Mouse (Mus musculus) lung, postnatal 0 days (tissue): ENCODE results near the gene Gm14214. TPM values are rescaled to one million over a fixed set of nuclear protein-coding genes. Genes with fewer than 3 reads are reported as not detected.

ENCODE experiments used
- ATAC-seq: fragments of 200-750 bp; cut with Nextera tagmentation; 2 replicates; pipeline ENCODE4 v1.8.0; 2017; ENCODE audit warnings: moderate library complexity
- DNase-seq: peaks from one replicate; pipeline ENCODE4 v3.0.0-alpha.2; 2016; ENCODE audit warnings: low spot score
- H3K27ac ChIP-seq: fragments of 300-500 bp; sonication (generic); 2 replicates; pipeline ENCODE4 v1.5.1; 2014; ENCODE audit warnings: antibody characterized with exemption, mild to moderate bottlenecking, low read length, mixed read lengths
- H3K27me3 ChIP-seq: fragments of 300-500 bp; sonication (generic); replicated peaks from 2 replicates; pipeline ENCODE4 v1.6.1; 2014; ENCODE audit warnings: low read length, mixed read lengths; ENCODE audit not compliant: insufficient read depth
- H3K36me3 ChIP-seq: fragments of 300-500 bp; sonication (generic); 2 replicates; pipeline ENCODE4 v1.6.1; 2014; ENCODE audit warnings: low read length, mixed read lengths; ENCODE audit not compliant: insufficient read depth
- H3K4me1 ChIP-seq: fragments of 300-500 bp; sonication (generic); 2 replicates; pipeline ENCODE4 v1.6.1; 2014; ENCODE audit warnings: antibody characterized with exemption, low read depth, low read length, mixed read lengths; ENCODE audit not compliant: insufficient read depth
- H3K4me2 ChIP-seq: fragments of 300-500 bp; sonication (generic); replicated peaks from 2 replicates; pipeline ENCODE4 v1.6.1; 2014; ENCODE audit warnings: low read depth, mild to moderate bottlenecking, low read length, moderate library complexity, mixed read lengths
- H3K4me3 ChIP-seq: fragments of 300-500 bp; sonication (generic); 2 replicates; pipeline ENCODE4 v1.5.1; 2014; ENCODE audit warnings: low read depth, low read length
- H3K9ac ChIP-seq: fragments of 300-500 bp; sonication (generic); replicated peaks from 2 replicates; pipeline ENCODE4 v1.6.1; 2014; ENCODE audit warnings: low read depth, mild to moderate bottlenecking
- H3K9me3 ChIP-seq: fragments of 300-500 bp; sonication (generic); 2 replicates; pipeline ENCODE4 v1.6.1; 2016; ENCODE audit warnings: low read length, mixed read lengths
- CTCF ChIP-seq: IDR thresholded peaks from 2 replicates; pipeline ENCODE4 v1.5.1; 2016; ENCODE audit warnings: antibody characterized with exemption, mild to moderate bottlenecking
- EP300 ChIP-seq: IDR thresholded peaks from 2 replicates; pipeline ENCODE4 v1.6.1; 2016; ENCODE audit warnings: antibody characterized with exemption, mild to moderate bottlenecking, control low read depth
- WGBS: fragments of 180-500 bp; shearing (Covaris S2); extraction: QIAGEN DNeasy Blood & Tissue Kit; methylation state at CpG from one replicate; pipeline ENCODE4 v1.1.7; 2014; 5-methylcytosine and 5-hydroxymethylcytosine counted together
- polyA plus RNA-seq: library from polyadenylated mRNA; unstranded; fragments of >200 nt; fragmentation: Nextera tagmentation; extraction: Ambion mirVana; gene quantifications from 2 replicates; pipeline ENCODE4 v1.2.1, GENCODE M21; 2015

Gm14214 gene
- polyA plus RNA-seq = not detected in 2 replicates

DNA sequence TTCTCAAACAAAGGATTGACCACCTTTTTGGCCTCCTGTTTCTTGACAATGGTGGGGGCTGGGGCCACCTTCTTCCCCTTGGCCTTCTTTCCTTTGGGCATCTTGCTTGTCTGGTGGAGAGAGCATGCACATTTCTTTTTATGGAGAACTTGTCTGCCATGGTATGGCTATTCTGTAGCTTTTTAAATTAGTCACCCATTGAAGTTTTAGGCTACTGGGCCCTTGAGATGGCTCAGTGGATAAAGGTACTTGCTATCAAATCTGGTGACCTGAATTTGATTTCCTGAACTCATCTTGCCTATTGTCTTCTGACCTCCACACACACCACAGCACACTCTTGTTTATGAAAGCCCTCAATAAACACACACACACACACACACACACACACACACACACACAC lies at the start of gene Gm14214:
Gene Gm14214 (minus strand): TSS at position 101 of the 400 bp plus-strand sequence.
- DNase-seq (no peak), ATAC-seq (no peak)
- H3K36me3 ChIP-seq = no peaks in the 10 kb centered on the region
- no peak within 1 kb of the TSS for H3K27ac ChIP-seq
- H3K9me3 ChIP-seq = no peaks in the 10 kb centered on the region
- TF ChIP-seq CTCF = no peak
- TF ChIP-seq EP300 = no peak
- H3K4me1 ChIP-seq = no peaks in the 10 kb centered on the region
- H3K9ac ChIP-seq = no peak within 1 kb of the TSS
- no peak within 1 kb of the TSS for H3K4me3 ChIP-seq
- H3K27me3 ChIP-seq = no peaks in the 10 kb centered on the region
- no peak within 1 kb of the TSS for H3K4me2 ChIP-seq

DNA sequence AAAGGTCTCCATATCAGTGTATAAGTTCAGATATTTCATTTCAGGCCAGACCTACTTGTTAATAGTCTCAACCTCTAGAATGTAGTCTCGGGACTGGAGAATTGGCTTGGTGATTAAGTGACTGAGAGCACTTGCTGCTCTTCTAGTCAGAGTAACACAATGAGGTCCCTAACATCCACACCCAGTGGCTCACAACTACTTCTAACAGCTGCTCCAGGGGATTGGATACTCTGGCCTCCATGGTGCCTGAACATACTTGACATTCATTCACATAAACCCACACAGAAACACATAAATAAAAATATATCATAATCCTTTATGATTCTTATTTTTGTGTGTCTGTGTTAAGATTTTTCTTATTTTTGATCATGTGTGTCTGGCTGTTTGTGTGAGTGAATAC lies 48.8 kb upstream of the Gm14214 start:
- 27% methylated on average over 1 of the region's 1 CpGs for WGBS
- Histone ChIP-seq H3K27ac (no peak overlapping the region), H3K4me1 (peaks cover 10% of the 10 kb centered on the region), H3K36me3 (no peaks in the 10 kb centered on the region), H3K9me3 (no peaks in the 10 kb centered on the region), H3K9ac (no peak overlapping the region), H3K4me3 (no peak overlapping the region), H3K4me2 (no peak overlapping the region), H3K27me3 (no peaks in the 10 kb centered on the region)
- DNase-seq (no peak), ATAC-seq (no peak)
- no peak for TF ChIP-seq CTCF
- no peak for TF ChIP-seq EP300

DNA sequence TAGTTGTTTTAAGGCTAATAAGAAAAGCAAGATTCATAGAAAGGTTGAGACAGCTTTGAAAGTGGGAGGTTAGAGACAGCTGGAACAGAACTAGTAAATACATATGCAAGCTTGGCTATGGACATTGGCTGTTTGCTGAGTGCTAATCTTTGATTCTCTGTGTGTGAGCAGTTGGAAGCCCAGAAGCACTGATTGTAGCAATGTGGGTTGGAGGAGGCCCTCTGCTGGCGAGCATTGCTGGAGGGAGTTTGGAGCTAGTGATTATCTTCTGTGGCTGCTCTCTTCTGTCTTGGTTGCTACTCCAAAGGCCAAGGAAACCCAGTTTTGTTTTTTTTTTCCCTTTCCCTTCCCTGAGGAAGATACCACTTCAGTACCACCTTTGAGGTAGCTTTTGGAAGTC lies 48.0 kb upstream of the Gm14214 start:
- DNase-seq (peak; percentile 52), ATAC-seq (no peak)
- H3K27me3 ChIP-seq = no peaks in the 10 kb centered on the region
- no peaks in the 10 kb centered on the region for H3K36me3 ChIP-seq
- peaks cover 10% of the 10 kb centered on the region for H3K4me1 ChIP-seq
- H3K9ac ChIP-seq = no peak overlapping the region
- H3K4me2 ChIP-seq = no peak overlapping the region
- 36% methylated on average over 1 of the region's 1 CpGs for WGBS
- no peak overlapping the region for H3K4me3 ChIP-seq
- TF ChIP-seq CTCF (peak; percentile 69), EP300 (no peak)
- H3K27ac ChIP-seq = no peak overlapping the region
- no peaks in the 10 kb centered on the region for H3K9me3 ChIP-seq

DNA sequence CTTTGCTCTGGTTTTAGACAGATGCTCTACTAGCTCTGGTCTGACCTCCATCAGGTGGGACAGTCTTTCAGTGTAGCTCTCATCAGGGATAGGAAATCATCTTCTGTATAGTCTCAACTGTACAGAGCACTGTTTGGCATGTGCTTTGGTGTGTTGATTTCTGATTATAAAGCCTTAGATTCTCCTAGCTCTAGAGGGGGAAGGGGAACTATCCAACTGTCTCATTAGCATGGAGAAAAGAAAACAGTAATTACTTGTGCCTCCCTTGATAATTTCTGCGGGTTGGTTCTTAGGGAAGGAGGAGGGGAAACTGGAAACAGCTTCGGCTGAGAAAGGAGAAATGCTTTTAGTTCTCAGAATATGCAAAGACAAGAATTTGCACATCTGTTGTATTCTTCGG lies 47.3 kb upstream of the Gm14214 start:
- no peak overlapping the region for H3K27ac ChIP-seq
- no peak for TF ChIP-seq EP300
- no peak for TF ChIP-seq CTCF
- peaks cover 10% of the 10 kb centered on the region for H3K4me1 ChIP-seq
- H3K4me3 ChIP-seq = no peak overlapping the region
- no peak for DNase-seq
- no peaks in the 10 kb centered on the region for H3K27me3 ChIP-seq
- H3K9ac ChIP-seq = no peak overlapping the region
- ATAC-seq = no peak
- H3K4me2 ChIP-seq = no peak overlapping the region
- WGBS = 58% methylated on average over 3 of the region's 3 CpGs
- H3K36me3 ChIP-seq = no peaks in the 10 kb centered on the region
- no peaks in the 10 kb centered on the region for H3K9me3 ChIP-seq

DNA sequence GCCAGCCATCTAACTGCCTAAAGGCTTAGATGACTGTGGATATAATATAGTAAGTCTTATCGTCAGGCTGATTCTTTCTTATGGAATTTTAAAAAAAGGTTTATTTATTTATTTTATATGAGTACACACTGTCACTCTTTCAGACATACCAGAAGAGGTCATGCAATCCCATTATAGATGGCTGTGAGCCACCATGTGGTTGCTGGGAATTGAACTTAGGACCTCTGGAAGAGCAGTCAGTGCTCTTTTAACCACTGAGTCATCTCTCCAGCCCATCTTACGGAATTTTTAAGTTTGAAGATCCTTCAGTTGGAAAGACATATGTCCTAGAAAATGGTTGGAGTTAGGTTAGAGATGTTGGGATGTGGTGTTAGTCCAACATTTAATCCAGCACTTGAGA lies 43.6 kb upstream of the Gm14214 start:
- Histone ChIP-seq H3K4me2 (no peak overlapping the region), H3K9ac (no peak overlapping the region), H3K36me3 (no peaks in the 10 kb centered on the region), H3K9me3 (no peaks in the 10 kb centered on the region), H3K4me3 (no peak overlapping the region), H3K27me3 (no peaks in the 10 kb centered on the region), H3K4me1 (peaks cover 14% of the 10 kb centered on the region; the same call in 1 of the 2 replicates), H3K27ac (no peak overlapping the region)
- WGBS = 71% methylated on average over 2 of the region's 2 CpGs
- DNase-seq (no peak), ATAC-seq (no peak)
- TF ChIP-seq EP300 (no peak), CTCF (no peak)

DNA sequence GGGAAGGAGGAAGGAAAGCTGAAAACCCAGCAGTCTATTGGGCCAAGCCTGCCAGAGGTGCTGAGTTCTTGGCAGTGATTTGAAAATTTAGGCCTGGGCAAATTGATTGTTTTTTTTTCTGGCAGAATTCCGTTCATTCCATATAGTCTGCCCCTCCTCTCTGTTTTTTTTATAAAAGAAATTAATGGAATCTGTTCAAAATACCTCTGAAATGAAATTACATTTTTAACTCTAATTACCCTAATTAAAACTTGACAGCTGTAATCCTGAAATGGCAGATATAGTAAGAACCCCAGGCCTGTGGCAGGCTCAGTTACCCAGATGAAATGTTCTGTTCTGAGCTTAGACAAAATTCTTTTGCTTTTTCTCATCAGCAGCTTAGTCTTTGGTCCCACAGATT lies 41.0 kb upstream of the Gm14214 start:
- Histone ChIP-seq H3K36me3 (no peaks in the 10 kb centered on the region), H3K9ac (no peak overlapping the region), H3K4me3 (no peak overlapping the region), H3K9me3 (no peaks in the 10 kb centered on the region), H3K27me3 (no peaks in the 10 kb centered on the region), H3K4me2 (no peak overlapping the region), H3K27ac (no peak overlapping the region), H3K4me1 (peaks cover 14% of the 10 kb centered on the region; the same call in 1 of the 2 replicates)
- WGBS = 39% methylated on average over 1 of the region's 1 CpGs
- no peak for ATAC-seq
- DNase-seq = no peak
- TF ChIP-seq CTCF (no peak), EP300 (no peak)
